Mouse (Mus musculus) embryonic fibroblast, embryonic 13.5 days (primary cell): ENCODE results near the gene Kbtbd3.

Source experiments
- CTCF ChIP-seq: IDR thresholded peaks from 2 replicates; pipeline ENCODE4 v1.5.1; 2011; ENCODE audit warnings: mild to moderate bottlenecking, control low read depth, low read length, moderate library complexity, borderline replicate concordance; ENCODE audit not compliant: insufficient read depth
- POLR2A ChIP-seq: IDR thresholded peaks from 2 replicates; pipeline ENCODE4 v1.6.1; 2011; ENCODE audit warnings: low read depth, mild to moderate bottlenecking, control low read depth, low read length, moderate library complexity

DNA sequence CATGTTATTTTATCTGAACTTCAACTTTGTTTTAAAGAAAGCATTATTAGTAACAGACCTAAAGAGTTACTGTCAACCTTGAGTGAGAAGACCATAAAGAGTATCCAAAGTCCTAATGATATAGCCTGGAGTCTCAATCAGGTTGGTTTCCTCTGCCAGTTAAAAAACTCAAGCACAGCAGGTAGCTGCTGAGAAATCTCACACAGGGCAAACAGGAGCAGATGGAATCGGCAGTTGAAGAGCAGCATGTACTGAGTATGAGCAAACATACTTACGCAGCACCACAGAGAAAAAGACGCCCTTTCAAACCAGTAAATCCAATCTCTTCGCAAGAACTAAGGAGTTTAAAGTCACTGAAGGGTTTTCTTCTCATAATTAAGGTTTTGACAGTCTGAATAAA lies 4.3 kb downstream of the Kbtbd3 start:
- no peak for TF ChIP-seq CTCF
- no peak for TF ChIP-seq POLR2A
